Mouse (Mus musculus) megakaryocyte, embryonic 14.5 days (primary cell): ENCODE measurements at regions not wholly inside any gene's neighbourhood (a gene's known extent, or its start where the extent isn't known, plus 50 kb on each side); places are given as distances from the start of the nearest gene placed in this dataset.

Source experiments
- FLI1 ChIP-seq: IDR thresholded peaks from 2 replicates; pipeline ENCODE4 v1.6.1; 2012; ENCODE audit warnings: low read length, inconsistent platforms, mixed read lengths
- GATA1 ChIP-seq: IDR thresholded peaks from 3 replicates; pipeline ENCODE4 v1.6.1; 2012; ENCODE audit warnings: mixed read lengths, low read length, inconsistent platforms, borderline replicate concordance

GRCm38 (mm10) chr8:113981339-113981738, 132.8 kb upstream of the Adamts18 start:
- TF ChIP-seq GATA1 (no peak), FLI1 (no peak)
